Mouse (Mus musculus) heart, embryonic 16.5 days (tissue): ENCODE results near the gene Add3. TPM values are rescaled to one million over a fixed set of nuclear protein-coding genes. Genes with fewer than 3 reads are reported as not detected.
A peak's percentile ranks its signal among the peaks of the same experiment; 100 is the strongest.

Source experiments
- ATAC-seq: fragments of 200-750 bp; cut with Nextera tagmentation; replicated peaks from 2 replicates; pipeline ENCODE4 v1.8.0; 2017; ENCODE audit warnings: moderate number of reproducible peaks; ENCODE audit not compliant: insufficient read depth, low FRiP score; ENCODE audit errors: extremely low read depth
- H3K27ac ChIP-seq: fragments of 300-500 bp; sonication (generic); 2 replicates; pipeline ENCODE4 v1.5.1; 2014; ENCODE audit warnings: mild to moderate bottlenecking, low read length, control low read depth, moderate library complexity
- H3K27me3 ChIP-seq: fragments of 300-500 bp; sonication (generic); 2 replicates; pipeline ENCODE4 v1.6.1; 2014; ENCODE audit warnings: low read length, mixed read lengths; ENCODE audit not compliant: control insufficient read depth, insufficient read depth
- H3K36me3 ChIP-seq: fragments of 300-500 bp; sonication (generic); 2 replicates; pipeline ENCODE4 v1.6.1; 2014; ENCODE audit not compliant: control insufficient read depth, insufficient read depth
- H3K4me1 ChIP-seq: fragments of 300-500 bp; sonication (generic); 2 replicates; pipeline ENCODE4 v1.6.1; 2014; ENCODE audit warnings: low read length, mixed read lengths; ENCODE audit not compliant: control insufficient read depth, insufficient read depth
- H3K4me2 ChIP-seq: fragments of 300-500 bp; sonication (generic); 2 replicates; pipeline ENCODE4 v1.6.1; 2014; ENCODE audit warnings: low read depth, mild to moderate bottlenecking, control low read depth, low read length
- H3K4me3 ChIP-seq: fragments of 300-500 bp; sonication (generic); 2 replicates; pipeline ENCODE4 v1.5.1; 2014; ENCODE audit warnings: mild to moderate bottlenecking, control low read depth, low read length
- H3K9ac ChIP-seq: fragments of 300-500 bp; sonication (generic); 2 replicates; pipeline ENCODE4 v1.6.1; 2014; ENCODE audit warnings: low read length, control low read depth
- H3K9me3 ChIP-seq: fragments of 300-500 bp; sonication (generic); replicated peaks from 2 replicates; pipeline ENCODE4 v1.6.1; 2016; ENCODE audit warnings: low read length; ENCODE audit not compliant: control insufficient read depth
- WGBS: fragments of 180-500 bp; shearing (Covaris S2); extraction: QIAGEN DNeasy Blood & Tissue Kit; methylation state at CpG from one replicate; pipeline ENCODE4 v1.1.7; 2014; 5-methylcytosine and 5-hydroxymethylcytosine counted together
- polyA plus RNA-seq: library from polyadenylated mRNA; unstranded; fragments of >200 nt; fragmentation: Nextera tagmentation; extraction: Ambion mirVana; gene quantifications from 2 replicates; pipeline ENCODE4 v1.2.1, GENCODE M21; 2015

The Add3 gene
- polyA plus RNA-seq, 1 experiment from 2014 or later, result 107 TPM

DNA sequence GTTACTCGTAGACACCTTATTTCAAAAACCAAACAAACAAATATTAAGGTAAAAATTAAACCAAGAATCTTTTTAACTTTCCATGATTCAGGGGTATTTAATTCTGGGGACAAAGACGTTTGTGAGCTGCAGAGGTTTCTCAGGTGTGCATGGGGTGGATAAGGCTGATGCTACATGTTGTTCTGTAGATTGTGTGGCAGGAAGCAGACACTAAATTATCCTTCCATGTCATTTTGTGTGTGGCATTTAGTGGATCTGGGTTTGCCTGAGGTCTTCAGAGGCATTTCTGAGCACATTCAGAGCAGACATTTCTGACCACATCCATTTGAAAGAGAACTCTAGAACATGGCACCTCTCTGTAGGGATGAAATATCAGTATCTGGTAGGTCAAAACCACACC, 52.9 kb downstream of the Add3 start:
- Histone ChIP-seq H3K9ac (no peak overlapping the region), H3K4me3 (no peak overlapping the region), H3K4me1 (peaks cover 65% of the 10 kb centered on the region), H3K36me3 (no peaks in the 10 kb centered on the region), H3K27me3 (no peaks in the 10 kb centered on the region), H3K4me2 (no peak overlapping the region), H3K9me3 (no peaks in the 10 kb centered on the region), H3K27ac (peak overlapping the region; percentile 89)
- no peak for ATAC-seq
- WGBS, result 79% methylated on average over 2 of the region's 2 CpGs

DNA sequence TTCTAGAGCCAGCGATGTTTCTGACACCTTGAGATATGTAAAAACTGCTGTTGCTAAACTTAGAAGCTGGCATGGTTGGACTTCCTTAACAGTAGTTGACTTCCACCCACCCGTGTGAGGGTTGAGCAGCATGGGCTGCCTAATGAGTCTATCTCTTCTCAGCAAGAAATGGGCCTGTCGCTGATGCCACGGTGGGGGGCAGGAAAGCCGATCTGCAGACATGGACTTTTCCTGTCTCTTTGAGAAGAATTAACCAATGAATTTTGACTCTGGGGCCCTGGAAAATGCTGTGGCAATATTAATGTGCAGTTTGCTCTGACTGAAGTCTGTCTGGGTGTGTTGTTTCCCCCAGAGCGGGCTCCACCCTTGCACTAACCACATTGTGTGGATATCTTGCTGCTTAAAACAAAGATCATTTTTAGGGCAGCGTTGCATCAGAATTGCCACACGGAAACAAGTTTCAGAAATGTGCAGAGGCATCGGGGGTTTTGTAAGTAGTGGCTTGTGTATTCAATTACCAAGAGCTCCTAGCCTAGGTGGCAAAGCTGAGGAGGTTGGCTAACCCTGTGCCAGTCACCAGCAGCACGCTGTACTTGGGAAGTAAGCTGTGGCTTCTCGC, 53.8 kb downstream of the Add3 start:
- Histone ChIP-seq H3K9ac (peak overlapping the region; percentile 66), H3K9me3 (no peaks in the 10 kb centered on the region), H3K4me2 (peak overlapping the region; percentile 57), H3K27ac (peak overlapping the region; percentile 89), H3K4me1 (peaks cover 66% of the 10 kb centered on the region), H3K4me3 (peak overlapping the region; percentile 28), H3K36me3 (no peaks in the 10 kb centered on the region), H3K27me3 (no peaks in the 10 kb centered on the region)
- WGBS, result 31% methylated on average over 11 of the region's 11 CpGs
- 0 out of 2 replicates have a peak, but pooled peaks have one; percentile 64 for ATAC-seq

DNA sequence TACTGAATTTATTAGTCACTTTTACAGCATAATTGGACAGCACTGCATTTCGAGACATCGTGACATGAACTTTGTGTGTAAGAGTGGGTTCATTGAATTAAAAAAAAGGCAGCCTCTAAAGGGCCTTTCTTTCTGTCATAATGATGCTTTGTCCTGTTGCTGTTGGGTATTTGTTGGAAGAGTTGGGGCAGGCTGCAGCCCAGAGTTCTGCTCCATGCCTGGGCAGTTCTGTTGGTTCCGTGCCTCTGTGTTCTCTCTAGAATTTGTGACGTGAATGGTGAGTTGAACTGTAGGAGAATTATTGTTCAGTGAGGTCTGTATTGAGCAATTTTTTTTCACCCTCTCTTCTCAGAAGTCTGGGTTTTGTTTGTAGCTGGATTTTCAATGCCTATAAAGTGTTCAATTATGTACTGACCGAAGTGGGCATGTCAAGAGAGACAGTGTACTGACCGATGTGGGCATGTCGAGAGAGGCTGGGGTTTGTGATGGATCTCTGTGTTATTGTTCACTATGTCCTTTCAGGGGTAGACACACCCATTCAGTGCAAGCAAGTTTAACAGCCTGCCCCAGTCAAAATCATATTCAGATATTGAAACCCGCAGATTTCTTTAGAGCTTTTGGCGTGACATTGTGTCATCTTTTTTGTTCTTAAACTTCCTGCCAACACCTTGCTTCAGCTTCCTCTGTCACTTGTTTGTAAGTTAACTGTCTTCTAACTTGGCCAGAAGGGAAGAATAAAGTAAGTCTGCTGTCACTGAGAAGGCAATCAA, 54.7 kb downstream of the Add3 start:
- Histone ChIP-seq H3K9ac (peak overlapping the region; percentile 66), H3K36me3 (0 out of 2 replicates have a peak, but pooled peaks cover 2% of the 10 kb centered on the region), H3K4me2 (peak overlapping the region; percentile 57), H3K27me3 (no peaks in the 10 kb centered on the region), H3K4me1 (peaks cover 65% of the 10 kb centered on the region), H3K9me3 (no peaks in the 10 kb centered on the region), H3K4me3 (peak overlapping the region; percentile 11), H3K27ac (peak overlapping the region; percentile 89)
- no peak for ATAC-seq
- 68% methylated on average over 9 of the region's 9 CpGs for WGBS

GRCm38 (mm10) chr19:53196961-53197360, 56.7 kb downstream of the Add3 start:
- no peak for ATAC-seq
- H3K9me3 ChIP-seq, result no peaks in the 10 kb centered on the region
- H3K4me1 ChIP-seq, result peaks cover 52% of the 10 kb centered on the region
- no peak overlapping the region for H3K4me3 ChIP-seq
- no peaks in the 10 kb centered on the region for H3K27me3 ChIP-seq
- no peak overlapping the region for H3K27ac ChIP-seq
- WGBS, result 83% methylated on average over 10 of the region's 10 CpGs
- H3K9ac ChIP-seq, result no peak overlapping the region
- H3K36me3 ChIP-seq, result peaks cover 2% of the 10 kb centered on the region; the same call in 1 of the 2 replicates
- no peak overlapping the region for H3K4me2 ChIP-seq

GRCm38 (mm10) chr19:53197766-53198165, 57.5 kb downstream of the Add3 start:
- Histone ChIP-seq H3K27ac (peak overlapping the region; percentile 68), H3K9me3 (no peaks in the 10 kb centered on the region), H3K4me2 (no peak overlapping the region), H3K9ac (no peak overlapping the region), H3K27me3 (no peaks in the 10 kb centered on the region), H3K4me1 (peaks cover 51% of the 10 kb centered on the region), H3K4me3 (no peak overlapping the region), H3K36me3 (peaks cover 2% of the 10 kb centered on the region; the same call in 1 of the 2 replicates)
- 50% methylated on average over 7 of the region's 7 CpGs for WGBS
- ATAC-seq, result no peak

- 0 out of 2 replicates have a peak, but pooled peaks have one; percentile 39 for ATAC-seq
- no peak overlapping the region for H3K9ac ChIP-seq
- H3K4me1 ChIP-seq, result peaks cover 43% of the 10 kb centered on the region
- no peak overlapping the region for H3K4me3 ChIP-seq
- peaks cover 2% of the 10 kb centered on the region for H3K36me3 ChIP-seq
- H3K9me3 ChIP-seq, result no peaks in the 10 kb centered on the region
- no peak overlapping the region; the same call in 1 of the 2 replicates for H3K4me2 ChIP-seq
- peak overlapping the region; percentile 68 for H3K27ac ChIP-seq
- 58% methylated on average over 17 of the region's 17 CpGs for WGBS
- no peaks in the 10 kb centered on the region for H3K27me3 ChIP-seq
Measured at GRCm38 (mm10) chr19:53198706-53199572, 58.7 kb downstream of the Add3 start.

DNA sequence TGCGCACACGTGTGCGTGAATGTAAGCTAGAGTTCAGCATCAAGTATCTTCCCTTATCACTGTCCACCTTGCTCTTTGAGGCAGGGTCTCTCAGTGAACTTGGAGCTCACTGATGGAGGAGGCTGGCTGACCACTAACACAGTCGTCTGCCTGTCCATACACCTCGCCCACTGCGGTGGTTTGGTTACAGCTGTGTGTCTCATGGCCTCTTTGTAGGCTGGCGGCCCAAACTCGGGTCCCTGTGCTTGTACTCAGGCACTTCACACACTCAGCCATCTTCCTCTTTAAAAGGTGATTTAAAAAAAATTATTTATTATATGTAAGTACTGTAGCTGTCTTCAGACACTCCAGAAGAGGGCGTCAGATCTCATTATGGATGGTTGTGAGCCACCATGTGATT, 59.5 kb downstream of the Add3 start:
- Histone ChIP-seq H3K4me1 (peaks cover 35% of the 10 kb centered on the region), H3K27me3 (no peaks in the 10 kb centered on the region), H3K9ac (no peak overlapping the region), H3K4me2 (no peak overlapping the region), H3K9me3 (no peaks in the 10 kb centered on the region), H3K27ac (no peak overlapping the region), H3K36me3 (peaks cover 2% of the 10 kb centered on the region), H3K4me3 (no peak overlapping the region)
- WGBS, result 91% methylated on average over 9 of the region's 9 CpGs
- no peak for ATAC-seq

- Histone ChIP-seq H3K9me3 (no peaks in the 10 kb centered on the region), H3K27ac (no peak overlapping the region; the same call in 1 of the 2 replicates), H3K9ac (no peak overlapping the region), H3K4me1 (peaks cover 25% of the 10 kb centered on the region), H3K36me3 (peaks cover 2% of the 10 kb centered on the region), H3K4me3 (no peak overlapping the region), H3K27me3 (no peaks in the 10 kb centered on the region), H3K4me2 (no peak overlapping the region)
- 68% methylated on average over 1 of the region's 1 CpGs for WGBS
- ATAC-seq, result no peak
Measured at GRCm38 (mm10) chr19:53202116-53202515, 61.9 kb downstream of the Add3 start.
